Mouse (Mus musculus): ENCODE measurements at regions not wholly inside any gene's neighbourhood (a gene's known extent, or its start where the extent isn't known, plus 50 kb on each side); places are given as distances from the start of the nearest gene placed in this dataset.

- H3K27me3 ChIP-seq (ENCODE audit: control insufficient read depth, insufficient read depth, low read length) = no peaks in the 10 kb centered on the region
- H3K4me1 ChIP-seq (ENCODE audit: control insufficient read depth, insufficient read depth, low read length) = peaks cover 7% of the 10 kb centered on the region
- H3K36me3 ChIP-seq (ENCODE audit: control insufficient read depth, insufficient read depth, low read length) = no peaks in the 10 kb centered on the region
- no peaks in the 10 kb centered on the region for H3K79me2 ChIP-seq (ENCODE audit: control insufficient read depth, insufficient read depth, low read length)
- no peak overlapping the region for H3K9ac ChIP-seq (ENCODE audit: low read depth, low read length)
- no peak overlapping the region for H3K4me3 ChIP-seq (ENCODE audit: insufficient read depth, low read depth, low read length)
- H3K27ac ChIP-seq (replicated peaks; ENCODE audit: insufficient read depth, low read depth, low read length) = peak overlapping the region; percentile 52
- DNase-seq (ENCODE audit: extremely low read depth, low read depth, low spot score) = peak; percentile 60
- TF ChIP-seq POLR2A (IDR thresholded peaks at IDR 0.05; ENCODE audit: extremely low read depth, insufficient read depth, low read length) (no peak), CTCF (IDR thresholded peaks at IDR 0.05; ENCODE audit: low read depth, low read length) (no peak)
- WGBS = 33% methylated on average over 6 of the region's 6 CpGs
These were observed 167.9 kb downstream of the Zfp36l1 start for GRCm38 (mm10) chr12:79944714-79945493.

- Histone ChIP-seq H3K27ac (replicated peaks; ENCODE audit: insufficient read depth, low read depth, low read length) (peak overlapping the region; percentile 42), H3K36me3 (ENCODE audit: control insufficient read depth, insufficient read depth, low read length) (no peaks in the 10 kb centered on the region), H3K79me2 (ENCODE audit: control insufficient read depth, insufficient read depth, low read length) (no peaks in the 10 kb centered on the region), H3K9ac (ENCODE audit: low read depth, low read length) (no peak overlapping the region), H3K4me1 (ENCODE audit: control insufficient read depth, insufficient read depth, low read length) (peaks cover 7% of the 10 kb centered on the region), H3K4me3 (ENCODE audit: insufficient read depth, low read depth, low read length) (no peak overlapping the region), H3K27me3 (ENCODE audit: control insufficient read depth, insufficient read depth, low read length) (no peaks in the 10 kb centered on the region)
- TF ChIP-seq POLR2A (IDR thresholded peaks at IDR 0.05; ENCODE audit: extremely low read depth, insufficient read depth, low read length) = no peak
- TF ChIP-seq CTCF (IDR thresholded peaks at IDR 0.05; ENCODE audit: low read depth, low read length) = no peak
- DNase-seq (ENCODE audit: extremely low read depth, low read depth, low spot score) = no peak
- WGBS = 89% methylated on average over 10 of the region's 10 CpGs
These were observed 168.7 kb downstream of the Zfp36l1 start for GRCm38 (mm10) chr12:79944090-79944489.

GRCm38 (mm10) chr12:79942563-79943131, 170.2 kb downstream of the Zfp36l1 start:
- Histone ChIP-seq H3K79me2 (ENCODE audit: control insufficient read depth, insufficient read depth, low read length) (no peaks in the 10 kb centered on the region), H3K27me3 (ENCODE audit: control insufficient read depth, insufficient read depth, low read length) (no peaks in the 10 kb centered on the region), H3K9ac (ENCODE audit: low read depth, low read length) (no peak overlapping the region), H3K27ac (replicated peaks; ENCODE audit: insufficient read depth, low read depth, low read length) (no peak overlapping the region), H3K36me3 (ENCODE audit: control insufficient read depth, insufficient read depth, low read length) (no peaks in the 10 kb centered on the region), H3K4me3 (ENCODE audit: insufficient read depth, low read depth, low read length) (no peak overlapping the region), H3K4me1 (ENCODE audit: control insufficient read depth, insufficient read depth, low read length) (peaks cover 7% of the 10 kb centered on the region)
- TF ChIP-seq POLR2A (IDR thresholded peaks at IDR 0.05; ENCODE audit: extremely low read depth, insufficient read depth, low read length) = no peak
- no peak for TF ChIP-seq CTCF (IDR thresholded peaks at IDR 0.05; ENCODE audit: low read depth, low read length)
- DNase-seq (ENCODE audit: extremely low read depth, low read depth, low spot score) = no peak
- WGBS = 63% methylated on average over 10 of the region's 10 CpGs

- no peaks in the 10 kb centered on the region for H3K79me2 ChIP-seq (ENCODE audit: control insufficient read depth, insufficient read depth, low read length)
- WGBS = 42% methylated on average over 3 of the region's 3 CpGs
- no peak overlapping the region for H3K27ac ChIP-seq (replicated peaks; ENCODE audit: insufficient read depth, low read depth, low read length)
- H3K4me3 ChIP-seq (ENCODE audit: insufficient read depth, low read depth, low read length) = no peak overlapping the region
- H3K27me3 ChIP-seq (ENCODE audit: control insufficient read depth, insufficient read depth, low read length) = no peaks in the 10 kb centered on the region
- no peak overlapping the region for H3K9ac ChIP-seq (ENCODE audit: low read depth, low read length)
- DNase-seq (ENCODE audit: extremely low read depth, low read depth, low spot score) = peak; percentile 39
- no peaks in the 10 kb centered on the region for H3K36me3 ChIP-seq (ENCODE audit: control insufficient read depth, insufficient read depth, low read length)
- TF ChIP-seq POLR2A (IDR thresholded peaks at IDR 0.05; ENCODE audit: extremely low read depth, insufficient read depth, low read length) (no peak), CTCF (IDR thresholded peaks at IDR 0.05; ENCODE audit: low read depth, low read length) (no peak)
- H3K4me1 ChIP-seq (ENCODE audit: control insufficient read depth, insufficient read depth, low read length) = peaks cover 7% of the 10 kb centered on the region
These were observed 171.0 kb downstream of the Zfp36l1 start for GRCm38 (mm10) chr12:79941828-79942227.

GRCm38 (mm10) chr12:79939436-79939835, 173.4 kb downstream of the Zfp36l1 start:
- H3K4me1 ChIP-seq (ENCODE audit: control insufficient read depth, insufficient read depth, low read length) = 0 out of 2 replicates have a peak, but pooled peaks cover 2% of the 10 kb centered on the region
- no peak overlapping the region for H3K27ac ChIP-seq (replicated peaks; ENCODE audit: insufficient read depth, low read depth, low read length)
- no peak for TF ChIP-seq POLR2A (IDR thresholded peaks at IDR 0.05; ENCODE audit: extremely low read depth, insufficient read depth, low read length)
- TF ChIP-seq CTCF (IDR thresholded peaks at IDR 0.05; ENCODE audit: low read depth, low read length) = no peak
- no peak for DNase-seq (ENCODE audit: extremely low read depth, low read depth, low spot score)
- H3K4me3 ChIP-seq (ENCODE audit: insufficient read depth, low read depth, low read length) = no peak overlapping the region
- no peaks in the 10 kb centered on the region for H3K36me3 ChIP-seq (ENCODE audit: control insufficient read depth, insufficient read depth, low read length)
- no peaks in the 10 kb centered on the region for H3K27me3 ChIP-seq (ENCODE audit: control insufficient read depth, insufficient read depth, low read length)
- WGBS = 97% methylated on average over 9 of the region's 9 CpGs
- H3K79me2 ChIP-seq (ENCODE audit: control insufficient read depth, insufficient read depth, low read length) = no peaks in the 10 kb centered on the region
- H3K9ac ChIP-seq (ENCODE audit: low read depth, low read length) = no peak overlapping the region

GRCm38 (mm10) chr12:79937876-79938275, 174.9 kb downstream of the Zfp36l1 start:
- Histone ChIP-seq H3K4me3 (ENCODE audit: insufficient read depth, low read depth, low read length) (no peak overlapping the region), H3K36me3 (ENCODE audit: control insufficient read depth, insufficient read depth, low read length) (no peaks in the 10 kb centered on the region), H3K9ac (ENCODE audit: low read depth, low read length) (no peak overlapping the region), H3K27ac (replicated peaks; ENCODE audit: insufficient read depth, low read depth, low read length) (no peak overlapping the region), H3K79me2 (ENCODE audit: control insufficient read depth, insufficient read depth, low read length) (no peaks in the 10 kb centered on the region), H3K27me3 (ENCODE audit: control insufficient read depth, insufficient read depth, low read length) (no peaks in the 10 kb centered on the region), H3K4me1 (ENCODE audit: control insufficient read depth, insufficient read depth, low read length) (no peaks in the 10 kb centered on the region)
- DNase-seq (ENCODE audit: extremely low read depth, low read depth, low spot score) = no peak
- TF ChIP-seq CTCF (IDR thresholded peaks at IDR 0.05; ENCODE audit: low read depth, low read length) = no peak
- TF ChIP-seq POLR2A (IDR thresholded peaks at IDR 0.05; ENCODE audit: extremely low read depth, insufficient read depth, low read length) = no peak
- WGBS = 49% methylated on average over 4 of the region's 4 CpGs
